ENCODE assay signal across 14 mouse cellular contexts in the genomic region with DNA sequence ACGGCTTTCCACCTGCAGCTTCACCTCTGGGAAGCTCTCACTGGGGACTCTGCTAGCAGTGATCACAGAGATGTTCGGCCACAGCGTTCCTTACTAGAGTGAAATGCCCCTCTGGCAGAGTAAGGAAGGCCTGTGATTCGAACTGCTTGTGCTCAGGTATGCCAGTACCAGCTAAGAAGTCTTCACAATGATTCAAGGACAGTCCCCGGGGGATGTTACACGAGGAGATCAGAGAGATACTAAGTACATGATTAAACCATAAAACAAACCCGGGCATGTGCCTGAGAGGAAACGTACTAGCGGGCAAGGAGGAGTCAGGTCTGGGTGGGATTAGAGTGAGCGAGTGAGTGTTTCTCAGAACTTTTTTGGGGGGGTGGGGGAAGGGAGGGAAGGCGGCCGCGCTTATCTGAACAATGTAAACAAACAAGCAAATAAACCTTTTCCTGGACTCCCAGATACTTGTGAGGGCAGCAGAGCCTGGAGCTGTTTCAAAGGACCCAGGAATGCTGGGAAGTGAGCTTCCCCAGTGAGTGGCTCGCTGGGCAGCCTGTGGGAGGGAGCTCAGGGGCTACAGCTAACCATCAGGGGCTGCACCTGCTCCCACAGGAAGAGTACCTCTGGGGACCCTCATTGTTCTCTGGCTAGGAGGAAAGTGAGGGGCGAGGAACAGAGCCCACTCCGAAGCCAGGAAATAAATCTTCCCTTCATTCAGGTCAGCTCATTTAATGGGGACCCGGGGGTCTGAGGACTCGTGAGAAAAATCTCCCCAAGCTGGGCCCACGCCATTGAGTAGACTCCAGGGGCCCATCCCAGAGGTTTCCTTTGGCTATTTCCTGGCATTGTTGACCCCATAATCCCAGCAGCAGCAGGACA. TPM values are rescaled to one million over a fixed set of nuclear protein-coding genes. Genes with fewer than 3 reads are reported as not detected.
DNase-seq lines count a peak whose midpoint lies in the region; ATAC-seq and TF ChIP-seq lines count a peak whose summit lies in the region.
"Had no signal": no experiment of that assay in that cellular context is flagged by ENCODE, and none has a peak within 500 bp of the region (broad histone marks: within the 10 kb centered on the region; RNA-seq: fewer than 3 reads in every experiment).

No protein-coding gene starts in this region.

- no peaks in the 10 kb centered on the region for H3K27me3 ChIP-seq in embryonic facial prominence, embryonic 11.5 days (ENCODE audit: control insufficient read depth, insufficient read depth, low read length)
- H3K27me3 ChIP-seq in embryonic facial prominence, embryonic 10.5 days (replicated peaks; ENCODE audit: low read depth, poor library complexity, severe bottlenecking): peaks cover 67% of the 10 kb centered on the region
- H3K27me3 ChIP-seq in heart, embryonic 14.5 days (ENCODE audit: control insufficient read depth, insufficient read depth, low read length): no peaks in the 10 kb centered on the region
- no peaks in the 10 kb centered on the region for H3K27me3 ChIP-seq in lung, postnatal 0 days (replicated peaks; ENCODE audit: insufficient read depth, low read length)
- H3K27me3 ChIP-seq in limb, embryonic 12.5 days: no peaks in the 10 kb centered on the region

- H3K4me2 ChIP-seq in embryonic facial prominence, embryonic 11.5 days (ENCODE audit: low read depth, low read length): no peak overlapping the region
- H3K4me2 ChIP-seq in heart, embryonic 14.5 days (ENCODE audit: low read length): 0 out of 2 replicates have a peak overlapping the region, but pooled peaks have one; percentile 6
- no peak overlapping the region for H3K4me2 ChIP-seq in lung, postnatal 0 days (replicated peaks; ENCODE audit: low read depth, low read length)
- peak overlapping the region; percentile 19; the same call in 1 of the 2 replicates for H3K4me2 ChIP-seq in limb, embryonic 12.5 days
- H3K4me2 ChIP-seq: forebrain, embryonic 13.5 days had no signal

- intact Hi-C loops in heart, postnatal 14 days (cut with DNase I): no loop called here

- no peak overlapping the region for H3K27ac ChIP-seq in embryonic facial prominence, embryonic 11.5 days (replicated peaks; ENCODE audit: low read depth, low read length)
- no peak overlapping the region; the same call in 1 of the 2 replicates for H3K27ac ChIP-seq in embryonic facial prominence, embryonic 10.5 days (replicated peaks)
- H3K27ac ChIP-seq in heart, embryonic 14.5 days (replicated peaks in 1 of 2; ENCODE audit: control insufficient read depth in 1 of 2, insufficient read depth in 1 of 2, low read depth in 2 of 2, low read length in 2 of 2): peak overlapping the region in 1 of 2 experiments; percentile 55; a peak in 3 of 4 replicates
- H3K27ac ChIP-seq in lung, postnatal 0 days (ENCODE audit: low read length): peak overlapping the region; percentile 54; the same call in 1 of the 2 replicates
- peak overlapping the region; percentile 64 for H3K27ac ChIP-seq in limb, embryonic 12.5 days
- H3K27ac ChIP-seq: forebrain, embryonic 13.5 days; liver, embryonic 14.5 days had no signal

- no peak for TF ChIP-seq EP300 in lung, postnatal 0 days (IDR thresholded peaks at IDR 0.05)

- H3K4me1 ChIP-seq in embryonic facial prominence, embryonic 11.5 days (ENCODE audit: control insufficient read depth, insufficient read depth, low read length): peaks cover 6% of the 10 kb centered on the region
- H3K4me1 ChIP-seq in embryonic facial prominence, embryonic 10.5 days: peaks cover 89% of the 10 kb centered on the region
- H3K4me1 ChIP-seq in heart, embryonic 14.5 days (ENCODE audit: control insufficient read depth in 2 of 2, insufficient read depth in 2 of 2, low read length in 2 of 2): peaks cover 85 to 94% of the 10 kb centered on the region in 2 experiments
- peaks cover 18% of the 10 kb centered on the region; the same call in 1 of the 2 replicates for H3K4me1 ChIP-seq in lung, postnatal 0 days (ENCODE audit: insufficient read depth, low read depth, low read length)
- peaks cover 93% of the 10 kb centered on the region for H3K4me1 ChIP-seq in limb, embryonic 12.5 days (replicated peaks)

- H3K36me3 ChIP-seq in embryonic facial prominence, embryonic 11.5 days (replicated peaks; ENCODE audit: control insufficient read depth, insufficient read depth, low read depth, low read length): no peaks in the 10 kb centered on the region
- no peaks in the 10 kb centered on the region for H3K36me3 ChIP-seq in embryonic facial prominence, embryonic 10.5 days (replicated peaks)
- H3K36me3 ChIP-seq in heart, embryonic 14.5 days (ENCODE audit: control insufficient read depth, insufficient read depth, low read length): 0 out of 2 replicates have a peak, but pooled peaks cover 3% of the 10 kb centered on the region
- no peaks in the 10 kb centered on the region for H3K36me3 ChIP-seq in lung, postnatal 0 days (ENCODE audit: insufficient read depth, low read length)
- no peaks in the 10 kb centered on the region for H3K36me3 ChIP-seq in limb, embryonic 12.5 days

- no peak for TF ChIP-seq CTCF in lung, postnatal 0 days (IDR thresholded peaks at IDR 0.05)

- DNase-seq in embryonic facial prominence, embryonic 11.5 days (ENCODE audit: low spot score): peak; percentile 43
- DNase-seq in embryonic facial prominence, embryonic 10.5 days (ENCODE audit: low spot score): no peak
- no peak for DNase-seq in heart, postnatal 14 days
- no peak for DNase-seq in lung, postnatal 0 days (ENCODE audit: low spot score)
- no peak for DNase-seq in lung, postnatal 36 days
- no peak for DNase-seq in cerebellum, adult 9-11 months
- DNase-seq: adrenal gland, adult 8-10 months; cerebellum, postnatal 10 days; kidney, adult 2 months; right cerebral cortex, postnatal 14 days had no signal

- no peak for ATAC-seq in embryonic facial prominence, embryonic 11.5 days (replicated peaks; ENCODE audit: insufficient number of reproducible peaks, low FRiP score, low TSS enrichment, low read depth)
- no peak for ATAC-seq in heart, embryonic 14.5 days (ENCODE audit: insufficient number of reproducible peaks, insufficient read depth, low FRiP score, low read depth)
- peak; percentile 34 for ATAC-seq in lung, postnatal 0 days
- no peak for ATAC-seq in limb, embryonic 12.5 days (ENCODE audit: insufficient number of reproducible peaks, insufficient read depth, low FRiP score, low TSS enrichment, low read depth)
- ATAC-seq: forebrain, embryonic 13.5 days had no signal

- no peak overlapping the region for H3K4me3 ChIP-seq in embryonic facial prominence, embryonic 11.5 days (ENCODE audit: low read depth, low read length)
- no peak overlapping the region for H3K4me3 ChIP-seq in embryonic facial prominence, embryonic 10.5 days
- H3K4me3 ChIP-seq in heart, embryonic 14.5 days (ENCODE audit: control insufficient read depth in 1 of 2, insufficient read depth in 1 of 2, low read depth in 1 of 2, low read length in 2 of 2): no peak overlapping the region
- no peak overlapping the region for H3K4me3 ChIP-seq in lung, postnatal 0 days (ENCODE audit: low read depth, low read length)
- no peak overlapping the region for H3K4me3 ChIP-seq in limb, embryonic 12.5 days (replicated peaks)
- H3K4me3 ChIP-seq: forebrain, embryonic 13.5 days had no signal

- H3K9me3 ChIP-seq in embryonic facial prominence, embryonic 11.5 days (replicated peaks; ENCODE audit: control insufficient read depth, low read length): no peaks in the 10 kb centered on the region
- no peaks in the 10 kb centered on the region for H3K9me3 ChIP-seq in embryonic facial prominence, embryonic 10.5 days
- H3K9me3 ChIP-seq in heart, embryonic 14.5 days (ENCODE audit: control insufficient read depth, low read length): no peaks in the 10 kb centered on the region
- H3K9me3 ChIP-seq in lung, postnatal 0 days (ENCODE audit: low read length): no peaks in the 10 kb centered on the region
- no peaks in the 10 kb centered on the region for H3K9me3 ChIP-seq in limb, embryonic 12.5 days
- H3K9me3 ChIP-seq: forebrain, embryonic 13.5 days had no signal

- no peak overlapping the region for H3K9ac ChIP-seq in embryonic facial prominence, embryonic 11.5 days (replicated peaks; ENCODE audit: low read length)
- H3K9ac ChIP-seq in heart, embryonic 14.5 days (ENCODE audit: low read length): 0 out of 2 replicates have a peak overlapping the region, but pooled peaks have one; percentile 5
- 0 out of 2 replicates have a peak overlapping the region, but pooled peaks have one; percentile 8 for H3K9ac ChIP-seq in lung, postnatal 0 days (replicated peaks; ENCODE audit: low read depth)
- H3K9ac ChIP-seq in limb, embryonic 12.5 days (replicated peaks): peak overlapping the region; percentile 27; the same call in 1 of the 2 replicates
- H3K9ac ChIP-seq: forebrain, embryonic 13.5 days; liver, embryonic 14.5 days had no signal

- 14% methylated on average over 19 of the region's 19 CpGs for WGBS in embryonic facial prominence, embryonic 11.5 days
- WGBS in embryonic facial prominence, embryonic 10.5 days: 16% methylated on average over 19 of the region's 19 CpGs
- WGBS in heart, embryonic 14.5 days: 28% methylated on average over 19 of the region's 19 CpGs
- WGBS in lung, postnatal 0 days: 16% methylated on average over 19 of the region's 19 CpGs
- WGBS in limb, embryonic 12.5 days: 5% methylated on average over 19 of the region's 19 CpGs

RNA-seq across cellular contexts. Expression of gene Unc5b, which starts 30.9 kb away (rescaled TPM):
- 4.0 and 4.7 TPM in 2 replicates for polyA plus RNA-seq in embryonic facial prominence, embryonic 11.5 days (2014; fragmentation: Nextera tagmentation; extraction: Ambion mirVana)
- 6.0 and 7.2 TPM in 2 replicates for polyA plus RNA-seq in embryonic facial prominence, embryonic 10.5 days (2016; fragmentation: Nextera tagmentation; extraction: Ambion mirVana)
- 11.5 and 13.3 TPM in 2 replicates for polyA plus RNA-seq in heart, embryonic 14.5 days (2014; fragmentation: Nextera tagmentation; extraction: Ambion mirVana)
- 10 to 100 TPM; 24.0 to 25.1 TPM for total RNA-seq in heart, postnatal 14 days (2021)
- 3.8 and 4.3 TPM in 2 replicates for polyA plus RNA-seq in lung, postnatal 0 days (2015; fragmentation: Nextera tagmentation; extraction: Ambion mirVana)
- polyA plus RNA-seq in limb, embryonic 12.5 days (2016; fragmentation: Nextera tagmentation; extraction: Ambion mirVana): 12.7 and 13.5 TPM in 2 replicates

RNA-seq across cellular contexts. Expression of gene Slc29a3, which starts 47.9 kb away (rescaled TPM):
- polyA plus RNA-seq in embryonic facial prominence, embryonic 11.5 days (2014; fragmentation: Nextera tagmentation; extraction: Ambion mirVana): 7.0 and 8.2 TPM in 2 replicates
- 9.4 and 12.7 TPM in 2 replicates for polyA plus RNA-seq in embryonic facial prominence, embryonic 10.5 days (2016; fragmentation: Nextera tagmentation; extraction: Ambion mirVana)
- 4.4 and 4.5 TPM in 2 replicates for polyA plus RNA-seq in heart, embryonic 14.5 days (2014; fragmentation: Nextera tagmentation; extraction: Ambion mirVana)
- total RNA-seq in heart, postnatal 14 days (2021): 1 to 10 TPM; 6.1 to 7.4 TPM
- 9.3 and 9.8 TPM in 2 replicates for polyA plus RNA-seq in lung, postnatal 0 days (2015; fragmentation: Nextera tagmentation; extraction: Ambion mirVana)
- 9.4 and 9.6 TPM in 2 replicates for polyA plus RNA-seq in limb, embryonic 12.5 days (2016; fragmentation: Nextera tagmentation; extraction: Ambion mirVana)

Comparison
In these comparisons a context has a peak if more than half of its experiments do, and no peak if none do; other contexts are left out.
1. H3K27ac ChIP-seq: peak in lung, postnatal 0 days (single experiment) and limb, embryonic 12.5 days (single experiment); none in embryonic facial prominence, embryonic 11.5 days (single experiment) and embryonic facial prominence, embryonic 10.5 days (single experiment).
2. H3K4me2 ChIP-seq: peak in heart, embryonic 14.5 days (single experiment) and limb, embryonic 12.5 days (single experiment); none in embryonic facial prominence, embryonic 11.5 days (single experiment) and lung, postnatal 0 days (single experiment).